Mouse (Mus musculus): ENCODE data around the gene Adamtsl5.

Adamtsl5 gene

GRCm38 (mm10) chr10:80343425-80343895, 4.8 kb downstream of the Adamtsl5 start:
- no peak for DNase-seq (ENCODE audit: extremely low read depth, low read depth, low spot score)

- DNase-seq (ENCODE audit: extremely low read depth, low read depth, low spot score): no peak
Measured at GRCm38 (mm10) chr10:80342749-80343424, 5.3 kb downstream of the Adamtsl5 start.

GRCm38 (mm10) chr10:80342305-80342748, 5.9 kb downstream of the Adamtsl5 start:
- DNase-seq (ENCODE audit: extremely low read depth, low read depth, low spot score): no peak

- DNase-seq (ENCODE audit: extremely low read depth, low read depth, low spot score): no peak
Measured at GRCm38 (mm10) chr10:80341491-80342304, 6.5 kb downstream of the Adamtsl5 start.

GRCm38 (mm10) chr10:80341026-80341425, 7.2 kb downstream of the Adamtsl5 start:
- DNase-seq (ENCODE audit: extremely low read depth, low read depth, low spot score): no peak

GRCm38 (mm10) chr10:80339941-80340750, 8.1 kb downstream of the Adamtsl5 start:
- DNase-seq (ENCODE audit: extremely low read depth, low read depth, low spot score): no peak

- no peak for DNase-seq (ENCODE audit: extremely low read depth, low read depth, low spot score)
Measured at GRCm38 (mm10) chr10:80336263-80336662, 11.9 kb downstream of the Adamtsl5 start.

GRCm38 (mm10) chr10:80332525-80332989, 15.7 kb downstream of the Adamtsl5 start:
- no peak for DNase-seq (ENCODE audit: extremely low read depth, low read depth, low spot score)

GRCm38 (mm10) chr10:80331636-80332524, 16.3 kb downstream of the Adamtsl5 start:
- no peak for DNase-seq (ENCODE audit: extremely low read depth, low read depth, low spot score)

GRCm38 (mm10) chr10:80330888-80331287, 17.3 kb downstream of the Adamtsl5 start:
- no peak for DNase-seq (ENCODE audit: extremely low read depth, low read depth, low spot score)

- DNase-seq (ENCODE audit: extremely low read depth, low read depth, low spot score): no peak
Measured at GRCm38 (mm10) chr10:80330084-80330483, 18.1 kb downstream of the Adamtsl5 start.

- peak; percentile 96 for DNase-seq (ENCODE audit: extremely low read depth, low read depth, low spot score)
Measured at GRCm38 (mm10) chr10:80329273-80330081, 18.7 kb downstream of the Adamtsl5 start, which contains the start of the genes Pcsk4 and Reep6. Pcsk4 (minus strand) TSS chr10:80329498. Reep6 (plus strand) TSS chr10:80329953.

- no peak for DNase-seq (ENCODE audit: extremely low read depth, low read depth, low spot score)
Measured at GRCm38 (mm10) chr10:80325045-80325444, 23.2 kb downstream of the Adamtsl5 start.

- no peak for DNase-seq (ENCODE audit: extremely low read depth, low read depth, low spot score)
Measured at GRCm38 (mm10) chr10:80324120-80325037, 23.8 kb downstream of the Adamtsl5 start.

- no peak for DNase-seq (ENCODE audit: extremely low read depth, low read depth, low spot score)
Measured at GRCm38 (mm10) chr10:80323261-80324119, 24.7 kb downstream of the Adamtsl5 start.

- no peak for DNase-seq (ENCODE audit: extremely low read depth, low read depth, low spot score)
Measured at GRCm38 (mm10) chr10:80322811-80323211, 25.4 kb downstream of the Adamtsl5 start.

All from fat pad, adult 2 months (tissue).